Mouse (Mus musculus) midbrain, embryonic 16.5 days (tissue): ENCODE measurements around the gene Kcnk10. TPM values are rescaled to one million over a fixed set of nuclear protein-coding genes. Genes with fewer than 3 reads are reported as not detected.

Experiments
- ATAC-seq: fragments of 200-750 bp; cut with Nextera tagmentation; 2 replicates; pipeline ENCODE4 v1.8.0; 2017; ENCODE audit warnings: moderate TSS enrichment
- H3K27ac ChIP-seq: fragments of 300-500 bp; sonication (generic); 2 replicates; pipeline ENCODE4 v1.5.1; 2014; ENCODE audit warnings: mild to moderate bottlenecking, low read length, mixed read lengths
- H3K27me3 ChIP-seq: fragments of 300-500 bp; sonication (generic); 2 replicates; pipeline ENCODE4 v1.6.1; 2014; ENCODE audit warnings: low read depth, low read length, mixed read lengths; ENCODE audit not compliant: control insufficient read depth, insufficient read depth
- H3K36me3 ChIP-seq: fragments of 300-500 bp; sonication (generic); 2 replicates; pipeline ENCODE4 v1.6.1; 2014; ENCODE audit warnings: mild to moderate bottlenecking, low read length, moderate library complexity, mixed read lengths; ENCODE audit not compliant: control insufficient read depth, insufficient read depth
- H3K4me1 ChIP-seq: fragments of 300-500 bp; sonication (generic); 2 replicates; pipeline ENCODE4 v1.6.1; 2014; ENCODE audit warnings: mild to moderate bottlenecking, low read length, mixed read lengths; ENCODE audit not compliant: control insufficient read depth, insufficient read depth
- H3K4me2 ChIP-seq: fragments of 300-500 bp; sonication (generic); 2 replicates; pipeline ENCODE4 v1.6.1; 2014; ENCODE audit warnings: mild to moderate bottlenecking, low read length, mixed read lengths
- H3K4me3 ChIP-seq: fragments of 300-500 bp; sonication (generic); 2 replicates; pipeline ENCODE4 v1.5.1; 2014; ENCODE audit warnings: low read depth, mild to moderate bottlenecking, low read length, moderate library complexity, mixed read lengths
- H3K9ac ChIP-seq: fragments of 300-500 bp; sonication (generic); 2 replicates; pipeline ENCODE4 v1.6.1; 2014; ENCODE audit warnings: low read depth, low read length, mixed read lengths
- H3K9me3 ChIP-seq: fragments of 300-500 bp; sonication (generic); replicated peaks from 2 replicates; pipeline ENCODE4 v1.6.1; 2014; ENCODE audit warnings: mild to moderate bottlenecking, low read length, mixed read lengths; ENCODE audit not compliant: control insufficient read depth, poor library complexity, severe bottlenecking
- WGBS: fragments of 180-500 bp; shearing (Covaris S2); extraction: QIAGEN DNeasy Blood & Tissue Kit; methylation state at CpG from one replicate; pipeline ENCODE4 v1.1.7; 2014; 5-methylcytosine and 5-hydroxymethylcytosine counted together
- polyA plus RNA-seq: library from polyadenylated mRNA; unstranded; fragments of >200 nt; fragmentation: Nextera tagmentation; extraction: Ambion mirVana; gene quantifications from 2 replicates; pipeline ENCODE4 v1.2.1, GENCODE M21; 2015

Gene Kcnk10
- polyA plus RNA-seq, 1 experiment from 2014 or later: 40.7 TPM

GRCm38 (mm10) chr12:98606595-98607290 lies 28.6 kb upstream of the Kcnk10 start:
- WGBS: 60% methylated on average over 5 of the region's 5 CpGs
- no peak for ATAC-seq

DNA sequence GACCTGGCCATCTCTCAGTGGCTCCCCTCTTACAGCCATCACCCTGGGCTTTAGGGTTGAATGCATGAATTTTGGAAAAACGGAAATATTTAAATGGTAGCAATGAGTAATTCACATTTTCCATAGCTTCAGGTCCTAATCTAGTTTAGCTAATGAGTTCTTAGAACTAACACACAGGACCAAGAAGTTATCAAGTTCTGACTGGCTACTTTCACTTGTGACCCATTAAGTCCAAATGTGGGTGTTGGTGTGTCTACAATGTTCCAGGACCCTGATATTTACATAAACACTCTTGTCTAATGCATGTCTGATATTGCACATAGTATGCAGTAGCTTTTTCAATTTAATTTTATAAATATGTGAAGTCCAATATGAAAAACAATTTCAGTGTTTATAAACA lies 27.2 kb upstream of the Kcnk10 start:
- no peak for ATAC-seq
- WGBS: 86% methylated on average over 1 of the region's 1 CpGs
- Histone ChIP-seq H3K36me3 (no peaks in the 10 kb centered on the region), H3K27ac (no peak overlapping the region), H3K9ac (no peak overlapping the region), H3K4me3 (no peak overlapping the region), H3K9me3 (no peaks in the 10 kb centered on the region), H3K4me1 (peaks cover 6% of the 10 kb centered on the region; the same call in 1 of the 2 replicates), H3K27me3 (no peaks in the 10 kb centered on the region), H3K4me2 (no peak overlapping the region)

More at GRCm38 (mm10) chr12:98606595-98607290, 28.6 kb upstream of the Kcnk10 start:
- Histone ChIP-seq H3K4me3 (no peak overlapping the region), H3K27ac (no peak overlapping the region), H3K36me3 (no peaks in the 10 kb centered on the region), H3K27me3 (no peaks in the 10 kb centered on the region), H3K9ac (no peak overlapping the region), H3K4me1 (0 out of 2 replicates have a peak, but pooled peaks cover 3% of the 10 kb centered on the region), H3K4me2 (no peak overlapping the region), H3K9me3 (no peaks in the 10 kb centered on the region)

GRCm38 (mm10) chr12:98602114-98602513 lies 24.0 kb upstream of the Kcnk10 start:
- H3K4me1 ChIP-seq: peaks cover 6% of the 10 kb centered on the region; the same call in 1 of the 2 replicates
- H3K9me3 ChIP-seq: peaks cover 4% of the 10 kb centered on the region; the same call in 1 of the 2 replicates
- ATAC-seq: peak; percentile 62; the same call in 1 of the 2 replicates
- H3K27ac ChIP-seq: no peak overlapping the region
- no peak overlapping the region for H3K9ac ChIP-seq
- H3K4me3 ChIP-seq: no peak overlapping the region
- no peaks in the 10 kb centered on the region for H3K27me3 ChIP-seq
- H3K4me2 ChIP-seq: no peak overlapping the region
- H3K36me3 ChIP-seq: no peaks in the 10 kb centered on the region
- WGBS: 26% methylated on average over 6 of the region's 6 CpGs

GRCm38 (mm10) chr12:98600861-98601260 lies 22.8 kb upstream of the Kcnk10 start:
- H3K4me1 ChIP-seq: peaks cover 6% of the 10 kb centered on the region; the same call in 1 of the 2 replicates
- H3K4me3 ChIP-seq: no peak overlapping the region
- H3K9ac ChIP-seq: no peak overlapping the region
- no peak overlapping the region for H3K4me2 ChIP-seq
- H3K27ac ChIP-seq: no peak overlapping the region
- H3K9me3 ChIP-seq: peaks cover 7% of the 10 kb centered on the region; the same call in 1 of the 2 replicates
- WGBS: 91% methylated on average over 5 of the region's 5 CpGs
- ATAC-seq: no peak
- H3K36me3 ChIP-seq: no peaks in the 10 kb centered on the region
- H3K27me3 ChIP-seq: no peaks in the 10 kb centered on the region

GRCm38 (mm10) chr12:98591016-98591415 lies 12.9 kb upstream of the Kcnk10 start:
- H3K9me3 ChIP-seq: no peaks in the 10 kb centered on the region
- WGBS: 88% methylated on average over 2 of the region's 2 CpGs
- no peak overlapping the region for H3K4me2 ChIP-seq
- no peaks in the 10 kb centered on the region for H3K4me1 ChIP-seq
- no peak overlapping the region for H3K4me3 ChIP-seq
- H3K36me3 ChIP-seq: no peaks in the 10 kb centered on the region
- no peaks in the 10 kb centered on the region for H3K27me3 ChIP-seq
- ATAC-seq: no peak
- no peak overlapping the region for H3K9ac ChIP-seq
- no peak overlapping the region for H3K27ac ChIP-seq

DNA sequence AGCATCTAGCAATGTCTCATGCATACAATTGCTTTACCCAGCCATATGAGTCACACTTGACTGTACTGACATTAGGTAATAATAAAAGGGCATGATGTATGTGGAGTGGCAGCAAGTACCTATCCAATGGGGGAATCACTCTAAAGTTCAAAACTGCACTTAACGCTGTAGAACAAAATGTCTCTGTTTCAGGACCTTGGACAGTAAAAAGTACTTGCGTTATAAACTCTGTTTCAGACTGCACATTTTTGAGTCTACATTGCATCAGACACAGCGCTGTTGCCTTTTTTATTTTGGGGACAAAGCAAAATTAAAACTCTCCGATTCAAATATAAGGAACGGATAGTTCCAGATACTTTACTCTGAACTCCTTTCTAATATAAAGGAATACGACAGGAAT lies 10.5 kb upstream of the Kcnk10 start:
- Histone ChIP-seq H3K27me3 (no peaks in the 10 kb centered on the region), H3K4me3 (no peak overlapping the region), H3K4me2 (no peak overlapping the region), H3K9ac (no peak overlapping the region), H3K36me3 (no peaks in the 10 kb centered on the region), H3K27ac (no peak overlapping the region), H3K9me3 (no peaks in the 10 kb centered on the region), H3K4me1 (no peaks in the 10 kb centered on the region)
- 75% methylated on average over 6 of the region's 6 CpGs for WGBS
- no peak for ATAC-seq

- ATAC-seq: no peak
- no peak overlapping the region for H3K9ac ChIP-seq
- H3K4me1 ChIP-seq: no peaks in the 10 kb centered on the region
Observed at GRCm38 (mm10) chr12:98585302-98585701, 7.2 kb upstream of the Kcnk10 start.

GRCm38 (mm10) chr12:98575942-98576550 lies 2.1 kb downstream of the Kcnk10 start:
- H3K36me3 ChIP-seq: no peaks in the 10 kb centered on the region
- H3K4me2 ChIP-seq: peak overlapping the region; percentile 74
- ATAC-seq: no peak
- no peaks in the 10 kb centered on the region for H3K27me3 ChIP-seq
- peak overlapping the region; percentile 73 for H3K4me3 ChIP-seq
- H3K9ac ChIP-seq: peak overlapping the region; percentile 93
- no peak overlapping the region; the same call in 1 of the 2 replicates for H3K27ac ChIP-seq
- H3K4me1 ChIP-seq: peaks cover 38% of the 10 kb centered on the region
- 61% methylated on average over 8 of the region's 8 CpGs for WGBS
- no peaks in the 10 kb centered on the region for H3K9me3 ChIP-seq

More at GRCm38 (mm10) chr12:98585302-98585701, 7.2 kb upstream of the Kcnk10 start:
- Histone ChIP-seq H3K27ac (no peak overlapping the region), H3K27me3 (no peaks in the 10 kb centered on the region), H3K4me3 (no peak overlapping the region), H3K36me3 (no peaks in the 10 kb centered on the region), H3K4me2 (no peak overlapping the region), H3K9me3 (no peaks in the 10 kb centered on the region)
- 41% methylated on average over 3 of the region's 3 CpGs for WGBS
